Mouse (Mus musculus): Measurements from ENCODE around the gene Dhh. TPM values are rescaled to one million over a fixed set of nuclear protein-coding genes. Genes with fewer than 3 reads are reported as not detected.

Gene Dhh
- 31.3 and 36.8 TPM in 2 replicates for polyA plus RNA-seq (2012; rRNA removed)

GRCm38 (mm10) chr15:98897928-98898800 is at the start of gene Dhh:
Dhh (minus strand) TSS chr15:98898540.

GRCm38 (mm10) chr15:98934217-98934839 is 36.0 kb upstream of the Dhh start, which contains the start of gene Tuba1b:
Tuba1b (minus strand) TSS chr15:98934565.

GRCm38 (mm10) chr15:98917538-98918498 is 19.5 kb upstream of the Dhh start, which contains the start of gene Lmbr1l:
Lmbr1l (minus strand) TSS chr15:98918231.

GRCm38 (mm10) chr15:98893940-98894745 is 4.2 kb downstream of the Dhh start, which contains the start of gene Rhebl1:
Rhebl1 (minus strand) TSS chr15:98894540.

GRCm38 (mm10) chr15:98871070-98871915 is 27.0 kb downstream of the Dhh start, which contains the start of gene Kmt2d:
Kmt2d (minus strand) TSS chr15:98871204.

Other genes with a start within 250 kb of the Dhh start
- 36.2 and 37.9 TPM in 2 replicates for gene Ddx23, start 235.6 kb downstream of the Dhh start, polyA plus RNA-seq (2012; rRNA removed)
- 2.1 and 2.6 TPM in 2 replicates for gene Rnd1, start 221.1 kb downstream of the Dhh start, polyA plus RNA-seq (2012; rRNA removed)
- gene Ccdc65, start 190.3 kb downstream of the Dhh start, polyA plus RNA-seq (2012; rRNA removed): 6.3 and 7.8 TPM in 2 replicates
- gene Fkbp11, start 170.3 kb downstream of the Dhh start, polyA plus RNA-seq (2012; rRNA removed): 28.3 and 37.1 TPM in 2 replicates
- 143 and 148 TPM in 2 replicates for gene Arf3, start 135.3 kb downstream of the Dhh start, polyA plus RNA-seq (2012; rRNA removed)
- gene Wnt10b, start 120.4 kb downstream of the Dhh start, polyA plus RNA-seq (2012; rRNA removed): 104 and 226 TPM in 2 replicates
- 0.14 and 0.35 TPM in 2 replicates for gene Wnt1, start 108.7 kb downstream of the Dhh start, polyA plus RNA-seq (2012; rRNA removed)
- gene Ddn, start 89.0 kb downstream of the Dhh start, polyA plus RNA-seq (2012; rRNA removed): 0.07 TPM in 1 of 2 replicates, not detected in the other
- 51.7 and 70.0 TPM in 2 replicates for gene Prkag1, start 67.0 kb downstream of the Dhh start, polyA plus RNA-seq (2012; rRNA removed)
- gene Kmt2d, start 27.3 kb downstream of the Dhh start, polyA plus RNA-seq (2012; rRNA removed): 33.6 and 36.2 TPM in 2 replicates
- gene Rhebl1, start 4.0 kb downstream of the Dhh start, polyA plus RNA-seq (2012; rRNA removed): 5.6 and 7.7 TPM in 2 replicates
- 185 and 201 TPM in 2 replicates for gene Lmbr1l, start 19.7 kb upstream of the Dhh start, polyA plus RNA-seq (2012; rRNA removed)
- 2,787 and 3,874 TPM in 2 replicates for gene Tuba1b, start 36.0 kb upstream of the Dhh start, polyA plus RNA-seq (2012; rRNA removed)
- gene Gm49450, start 55.0 kb upstream of the Dhh start, polyA plus RNA-seq (2012; rRNA removed): 283 and 558 TPM in 2 replicates
- gene Tuba1a, start 55.2 kb upstream of the Dhh start, polyA plus RNA-seq (2012; rRNA removed): 629 and 682 TPM in 2 replicates
- 237 and 310 TPM in 2 replicates for gene Tuba1c, start 131.4 kb upstream of the Dhh start, polyA plus RNA-seq (2012; rRNA removed)
- 3.1 and 5.7 TPM in 2 replicates for gene Prph, start 156.6 kb upstream of the Dhh start, polyA plus RNA-seq (2012; rRNA removed)
- gene Troap, start 176.0 kb upstream of the Dhh start, polyA plus RNA-seq (2012; rRNA removed): 11.9 and 18.1 TPM in 2 replicates
- not detected in 2 replicates for gene C1ql4, start 189.3 kb upstream of the Dhh start, polyA plus RNA-seq (2012; rRNA removed)
- 0.41 and 0.77 TPM in 2 replicates for gene Dnajc22, start 194.6 kb upstream of the Dhh start, polyA plus RNA-seq (2012; rRNA removed)
- 16.4 and 20.7 TPM in 2 replicates for gene Spats2, start 227.4 kb upstream of the Dhh start, polyA plus RNA-seq (2012; rRNA removed)